Mouse (Mus musculus) retina, postnatal 1 day (tissue): Measurements from ENCODE around the gene Rnase12.

Experiments used
- DNase-seq: peaks from one replicate; pipeline ENCODE4 v3.0.0-alpha.2; 2012

Gene Rnase12

GRCm38 (mm10) chr14:51057401-51057831 lies at the start of gene Rnase12:
Rnase12 (minus strand) TSS chr14:51057661.
- peak; percentile 41 for DNase-seq

GRCm38 (mm10) chr14:51106449-51106967 lies 49.0 kb upstream of the Rnase12 start:
- no peak for DNase-seq

GRCm38 (mm10) chr14:51104366-51104765 lies 46.9 kb upstream of the Rnase12 start:
- no peak for DNase-seq

GRCm38 (mm10) chr14:51103217-51103616 lies 45.8 kb upstream of the Rnase12 start:
- DNase-seq = peak; percentile 73

GRCm38 (mm10) chr14:51101284-51101683 lies 43.8 kb upstream of the Rnase12 start:
- no peak for DNase-seq

GRCm38 (mm10) chr14:51098921-51099320 lies 41.5 kb upstream of the Rnase12 start:
- DNase-seq = no peak

- peak; percentile 72 for DNase-seq
Observed at GRCm38 (mm10) chr14:51098300-51098699, 40.8 kb upstream of the Rnase12 start.

GRCm38 (mm10) chr14:51095736-51096524 lies 38.5 kb upstream of the Rnase12 start:
- DNase-seq = no peak

- DNase-seq = no peak
Observed at GRCm38 (mm10) chr14:51094921-51095320, 37.5 kb upstream of the Rnase12 start.

- DNase-seq = no peak
Observed at GRCm38 (mm10) chr14:51094096-51094875, 36.8 kb upstream of the Rnase12 start.

- no peak for DNase-seq
Observed at GRCm38 (mm10) chr14:51093496-51093895, 36.0 kb upstream of the Rnase12 start.

GRCm38 (mm10) chr14:51092073-51092620 lies 34.7 kb upstream of the Rnase12 start:
- no peak for DNase-seq

GRCm38 (mm10) chr14:51090921-51091900 lies 33.8 kb upstream of the Rnase12 start, which contains the start of the genes Rnase4 and Ang:
Rnase4 (plus strand) TSS chr14:51091077.
Ang (plus strand) TSS chr14:51091150.
- peak; percentile 36 for DNase-seq

GRCm38 (mm10) chr14:51090077-51090781 lies 32.8 kb upstream of the Rnase12 start:
- peak; percentile 89 for DNase-seq

GRCm38 (mm10) chr14:51089674-51090076 lies 32.2 kb upstream of the Rnase12 start:
- DNase-seq = no peak

- DNase-seq = peak; percentile 99
Observed at GRCm38 (mm10) chr14:51088970-51089673, 31.7 kb upstream of the Rnase12 start.

GRCm38 (mm10) chr14:51088166-51088969 lies 30.9 kb upstream of the Rnase12 start:
- DNase-seq = peak; percentile 83

GRCm38 (mm10) chr14:51087762-51088161 lies 30.3 kb upstream of the Rnase12 start:
- peak; percentile 19 for DNase-seq

- DNase-seq = no peak
Observed at GRCm38 (mm10) chr14:51085911-51086310, 28.4 kb upstream of the Rnase12 start.

GRCm38 (mm10) chr14:51085086-51085485 lies 27.6 kb upstream of the Rnase12 start:
- DNase-seq = no peak
